Comparison of ENCODE assay signal across 9 mouse cellular contexts in genomic region chr15:8511861-8512260, GRCm38 (mm10). TPM values are rescaled to one million over a fixed set of nuclear protein-coding genes. Genes with fewer than 3 reads are reported as not detected.
DNase-seq lines count a peak whose midpoint lies in the region; ATAC-seq and TF ChIP-seq lines count a peak whose summit lies in the region.
"Had no signal": no experiment of that assay in that cellular context is flagged by ENCODE, and none has a peak within 500 bp of the region (broad histone marks: within the 10 kb centered on the region; RNA-seq: fewer than 3 reads in every experiment).

No protein-coding gene starts in this region.

- H3K4me1 ChIP-seq in embryonic facial prominence, embryonic 10.5 days = peaks cover 22% of the 10 kb centered on the region

- H3K9me3 ChIP-seq in embryonic facial prominence, embryonic 10.5 days = no peaks in the 10 kb centered on the region

- TF ChIP-seq POLR2A in brain, embryonic 14.5 days (IDR thresholded peaks at IDR 0.05; ENCODE audit: borderline replicate concordance, extremely low read depth, insufficient read depth, insufficient read length, poor library complexity, severe bottlenecking) = no peak

- no peak overlapping the region for H3K4me3 ChIP-seq in embryonic facial prominence, embryonic 10.5 days

- DNase-seq in frontal cortex, postnatal 25 days (ENCODE audit: low spot score in 2 of 2) = no peak
- peak; percentile 47 for DNase-seq in 3134 (ENCODE audit: extremely low read depth, insufficient read length, low spot score)
- peak; percentile 13 for DNase-seq in brain, embryonic 14.5 days (ENCODE audit: low read depth)
- peak; percentile 15 to 17 for DNase-seq in left cerebral cortex, postnatal 36 days (ENCODE audit: low spot score in 2 of 2)
- DNase-seq in naive thymus-derived CD4-positive, alpha-beta T cell, adult 2 months (ENCODE audit: low read depth) = peak; percentile 61
- no peak for DNase-seq in cerebellum, adult 11 months
- DNase-seq in embryonic facial prominence, embryonic 10.5 days (ENCODE audit: low spot score) = no peak

- intact Hi-C loops in left cerebral cortex, postnatal 36 days (cut with DNase I) = no loop called here

- 66% methylated on average over 9 of the region's 9 CpGs for WGBS in embryonic facial prominence, embryonic 10.5 days

- H3K27ac ChIP-seq in embryonic facial prominence, embryonic 10.5 days (replicated peaks) = no peak overlapping the region

- no peak for TF ChIP-seq CTCF in brain, embryonic 14.5 days (IDR thresholded peaks at IDR 0.05; ENCODE audit: borderline replicate concordance, extremely low read depth, insufficient read depth, insufficient read length)

- H3K27me3 ChIP-seq in embryonic facial prominence, embryonic 10.5 days (replicated peaks; ENCODE audit: low read depth, poor library complexity, severe bottlenecking) = no peaks in the 10 kb centered on the region

- ATAC-seq in frontal cortex, adult (ENCODE audit: low TSS enrichment) = peak; percentile 95

- H3K36me3 ChIP-seq in embryonic facial prominence, embryonic 10.5 days (replicated peaks) = no peaks in the 10 kb centered on the region

RNA-seq across cellular contexts. Expression of gene Gm2310, which starts 7.9 kb away (rescaled TPM):
- not detected in 2 replicates for polyA plus RNA-seq in brain, embryonic 14.5 days (2012; rRNA removed)
- total RNA-seq in left cerebral cortex, postnatal 36 days (2021) = not detected
- polyA plus RNA-seq in embryonic facial prominence, embryonic 10.5 days (2016; fragmentation: Nextera tagmentation; extraction: Ambion mirVana) = not detected in 2 replicates
- polyA plus RNA-seq: neural tube, embryonic 11.5 days had no signal

Comparison
In these comparisons a context has a peak if more than half of its experiments do, and no peak if none do; other contexts are left out.
1. DNase-seq: peak in 3134 (single experiment), brain, embryonic 14.5 days (single experiment), left cerebral cortex, postnatal 36 days (2 of 2) and naive thymus-derived CD4-positive, alpha-beta T cell, adult 2 months (single experiment); none in frontal cortex, postnatal 25 days (0 of 2), cerebellum, adult 11 months (single experiment) and embryonic facial prominence, embryonic 10.5 days (single experiment).